Mouse (Mus musculus) neural tube, embryonic 12.5 days (tissue): ENCODE measurements around the gene Cfap97. TPM values are rescaled to one million over a fixed set of nuclear protein-coding genes. Genes with fewer than 3 reads are reported as not detected.

Source experiments
- ATAC-seq: fragments of 200-750 bp; cut with Nextera tagmentation; 2 replicates; pipeline ENCODE4 v1.8.0; 2017; ENCODE audit warnings: low read depth, mild to moderate bottlenecking, moderate TSS enrichment, moderate library complexity; ENCODE audit not compliant: low FRiP score
- H3K27ac ChIP-seq: fragments of 300-500 bp; sonication (generic); 2 replicates; pipeline ENCODE4 v1.5.1; 2016
- H3K27me3 ChIP-seq: fragments of 300-500 bp; sonication (generic); replicated peaks from 2 replicates; pipeline ENCODE4 v1.6.1; 2016; ENCODE audit warnings: mild to moderate bottlenecking
- H3K36me3 ChIP-seq: fragments of 300-500 bp; sonication (generic); 2 replicates; pipeline ENCODE4 v1.6.1; 2016; ENCODE audit warnings: mild to moderate bottlenecking
- H3K4me1 ChIP-seq: fragments of 300-500 bp; sonication (generic); 2 replicates; pipeline ENCODE4 v1.6.1; 2016
- H3K4me2 ChIP-seq: fragments of 300-500 bp; sonication (generic); replicated peaks from 2 replicates; pipeline ENCODE4 v1.6.1; 2016; ENCODE audit warnings: mild to moderate bottlenecking
- H3K4me3 ChIP-seq: fragments of 300-500 bp; sonication (generic); 2 replicates; pipeline ENCODE4 v1.5.1; 2016
- H3K9ac ChIP-seq: fragments of 300-500 bp; sonication (generic); 2 replicates; pipeline ENCODE4 v1.6.1; 2016; ENCODE audit warnings: mild to moderate bottlenecking
- H3K9me3 ChIP-seq: fragments of 300-500 bp; sonication (generic); 2 replicates; pipeline ENCODE4 v1.6.1; 2016; ENCODE audit warnings: mild to moderate bottlenecking
- WGBS: fragments of 180-500 bp; shearing (Covaris S2); methylation state at CpG from one replicate; pipeline ENCODE4 v1.1.7; 2016; 5-methylcytosine and 5-hydroxymethylcytosine counted together
- microRNA-seq: library from miRNA; unstranded; fragments of <30 nt; microRNA quantifications from one replicate; pipeline ENCODE4, GENCODE M21; 2017
- polyA plus RNA-seq: library from polyadenylated mRNA; unstranded; fragments of >200 nt; fragmentation: Nextera tagmentation; extraction: Ambion mirVana; gene quantifications from 2 replicates; pipeline ENCODE4 v1.2.1, GENCODE M21; 2016

Gene Cfap97
- polyA plus RNA-seq, 1 experiment from 2014 or later: 21.2 TPM

GRCm38 (mm10) chr8:46241568-46242374 lies 90.2 kb downstream of the Cfap97 start:
- H3K27ac ChIP-seq: no peak overlapping the region
- H3K9me3 ChIP-seq: no peaks in the 10 kb centered on the region
- no peak overlapping the region for H3K9ac ChIP-seq
- no peak overlapping the region for H3K4me2 ChIP-seq
- ATAC-seq: peak; percentile 56; the same call in 1 of the 2 replicates
- no peaks in the 10 kb centered on the region for H3K27me3 ChIP-seq
- H3K4me3 ChIP-seq: no peak overlapping the region
- 36% methylated on average over 13 of the region's 13 CpGs for WGBS
- H3K36me3 ChIP-seq: no peaks in the 10 kb centered on the region
- H3K4me1 ChIP-seq: no peaks in the 10 kb centered on the region; the same call in 1 of the 2 replicates

- WGBS: 55% methylated on average over 7 of the region's 7 CpGs
- Histone ChIP-seq H3K36me3 (no peaks in the 10 kb centered on the region), H3K9ac (no peak overlapping the region), H3K4me1 (no peaks in the 10 kb centered on the region; the same call in 1 of the 2 replicates), H3K27ac (no peak overlapping the region), H3K4me2 (no peak overlapping the region), H3K4me3 (no peak overlapping the region), H3K27me3 (no peaks in the 10 kb centered on the region), H3K9me3 (no peaks in the 10 kb centered on the region)
- ATAC-seq: no peak
Observed at GRCm38 (mm10) chr8:46242946-46243345, 91.4 kb downstream of the Cfap97 start.

Small RNA genes within 50 kb of the gene (microRNA-seq; reads per million reads assigned to microRNA genes)
- not detected for gene Gm23812

Other genes starting within 250 kb of the Cfap97 start
- gene Ccdc110, start 217.2 kb upstream of the Cfap97 start, polyA plus RNA-seq: 0.11 TPM in 1 of 2 replicates, not detected in the other
- gene 1700029J07Rik, start 176.5 kb upstream of the Cfap97 start, polyA plus RNA-seq: 3.3 and 3.7 TPM in 2 replicates
- gene Ufsp2, start 176.2 kb upstream of the Cfap97 start, polyA plus RNA-seq: 55.8 and 61.4 TPM in 2 replicates
- 0.09 and 0.31 TPM in 2 replicates for gene Lrp2bp, start 152.5 kb upstream of the Cfap97 start, polyA plus RNA-seq
- gene Ankrd37, start 146.1 kb upstream of the Cfap97 start, polyA plus RNA-seq: 18.5 and 23.5 TPM in 2 replicates
- 6.7 and 9.1 TPM in 2 replicates for gene Snx25, start 388 bp downstream of the Cfap97 start, polyA plus RNA-seq
- 612 and 635 TPM in 2 replicates for gene Slc25a4, start 59.5 kb downstream of the Cfap97 start, polyA plus RNA-seq
- 0.25 and 0.68 TPM in 2 replicates for gene Helt, start 142.9 kb downstream of the Cfap97 start, polyA plus RNA-seq